Mouse (Mus musculus): ENCODE results near the gene Hmcn2. TPM values are rescaled to one million over a fixed set of nuclear protein-coding genes. Genes with fewer than 3 reads are reported as not detected.

Gene Hmcn2
- polyA plus RNA-seq, 1 experiment from 2014 or later, result 0.73 TPM

GRCm38 (mm10) chr2:31447536-31447935, 133.3 kb downstream of the Hmcn2 start:
- no peak overlapping the region for H3K27ac ChIP-seq (replicated peaks in 1 of 2; ENCODE audit: control insufficient read depth in 1 of 2, insufficient read depth in 1 of 2, low read depth in 2 of 2, low read length in 2 of 2)
- no peak for ATAC-seq (ENCODE audit: insufficient number of reproducible peaks, insufficient read depth, low FRiP score, low read depth)
- no peak overlapping the region for H3K4me3 ChIP-seq (ENCODE audit: control insufficient read depth in 1 of 2, insufficient read depth in 1 of 2, low read depth in 1 of 2, low read length in 2 of 2)
- 69% methylated on average over 2 of the region's 2 CpGs for WGBS
- H3K9me3 ChIP-seq (ENCODE audit: control insufficient read depth, low read length), result no peaks in the 10 kb centered on the region
- peaks cover 23 to 34% of the 10 kb centered on the region in 2 experiments for H3K4me1 ChIP-seq (ENCODE audit: control insufficient read depth in 2 of 2, insufficient read depth in 2 of 2, low read length in 2 of 2)
- no peak overlapping the region for H3K9ac ChIP-seq (ENCODE audit: low read length)
- H3K27me3 ChIP-seq (ENCODE audit: control insufficient read depth, insufficient read depth, low read length), result no peaks in the 10 kb centered on the region
- H3K36me3 ChIP-seq (ENCODE audit: control insufficient read depth, insufficient read depth, low read length), result no peaks in the 10 kb centered on the region
- no peak overlapping the region for H3K4me2 ChIP-seq (ENCODE audit: low read length)

- 0 out of 2 replicates have a peak overlapping the region, but pooled peaks have one; percentile 23 for H3K9ac ChIP-seq (ENCODE audit: low read length)
- H3K4me2 ChIP-seq (ENCODE audit: low read length), result no peak overlapping the region
- peak overlapping the region; percentile 65 to 78 for H3K27ac ChIP-seq (replicated peaks in 1 of 2; ENCODE audit: control insufficient read depth in 1 of 2, insufficient read depth in 1 of 2, low read depth in 2 of 2, low read length in 2 of 2)
- H3K36me3 ChIP-seq (ENCODE audit: control insufficient read depth, insufficient read depth, low read length), result no peaks in the 10 kb centered on the region
- H3K4me1 ChIP-seq (ENCODE audit: control insufficient read depth in 2 of 2, insufficient read depth in 2 of 2, low read length in 2 of 2), result peaks cover 27 to 42% of the 10 kb centered on the region in 2 experiments
- H3K9me3 ChIP-seq (ENCODE audit: control insufficient read depth, low read length), result no peaks in the 10 kb centered on the region
- 51% methylated on average over 3 of the region's 3 CpGs for WGBS
- H3K27me3 ChIP-seq (ENCODE audit: control insufficient read depth, insufficient read depth, low read length), result no peaks in the 10 kb centered on the region
- ATAC-seq (ENCODE audit: insufficient number of reproducible peaks, insufficient read depth, low FRiP score, low read depth), result no peak
- H3K4me3 ChIP-seq (ENCODE audit: control insufficient read depth in 1 of 2, insufficient read depth in 1 of 2, low read depth in 1 of 2, low read length in 2 of 2), result no peak overlapping the region
Observed at GRCm38 (mm10) chr2:31448756-31449440, 134.7 kb downstream of the Hmcn2 start.

DNA sequence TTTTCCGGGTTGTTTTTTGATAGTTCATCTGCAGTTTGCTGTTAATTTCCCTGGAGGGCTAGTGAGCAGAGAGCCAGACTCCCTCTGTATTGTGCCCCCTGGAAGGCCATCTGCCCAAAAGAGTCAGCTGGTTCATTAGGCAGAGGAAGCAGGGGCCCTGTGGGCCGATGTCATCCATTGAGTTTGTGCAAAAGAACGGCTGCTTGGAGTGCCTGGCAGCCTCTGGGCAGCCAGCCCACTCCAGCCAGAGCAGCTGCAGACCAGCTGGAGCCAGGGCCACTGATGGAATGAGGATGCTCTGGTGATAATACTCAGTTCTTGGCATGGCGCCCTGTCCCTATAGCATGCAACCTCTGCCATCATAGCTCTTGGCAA, 135.2 kb downstream of the Hmcn2 start:
- Histone ChIP-seq H3K4me1 (ENCODE audit: control insufficient read depth in 2 of 2, insufficient read depth in 2 of 2, low read length in 2 of 2) (peaks cover 31 to 47% of the 10 kb centered on the region in 2 experiments), H3K4me2 (ENCODE audit: low read length) (no peak overlapping the region), H3K27me3 (ENCODE audit: control insufficient read depth, insufficient read depth, low read length) (no peaks in the 10 kb centered on the region), H3K27ac (replicated peaks in 1 of 2; ENCODE audit: control insufficient read depth in 1 of 2, insufficient read depth in 1 of 2, low read depth in 2 of 2, low read length in 2 of 2) (peak overlapping the region; percentile 65 to 78), H3K9me3 (ENCODE audit: control insufficient read depth, low read length) (no peaks in the 10 kb centered on the region), H3K4me3 (ENCODE audit: control insufficient read depth in 1 of 2, insufficient read depth in 1 of 2, low read depth in 1 of 2, low read length in 2 of 2) (no peak overlapping the region), H3K36me3 (ENCODE audit: control insufficient read depth, insufficient read depth, low read length) (no peaks in the 10 kb centered on the region), H3K9ac (ENCODE audit: low read length) (0 out of 2 replicates have a peak overlapping the region, but pooled peaks have one; percentile 23)
- peak; percentile 73 for ATAC-seq (ENCODE audit: insufficient number of reproducible peaks, insufficient read depth, low FRiP score, low read depth)
- WGBS, result 28% methylated on average over 4 of the region's 4 CpGs

DNA sequence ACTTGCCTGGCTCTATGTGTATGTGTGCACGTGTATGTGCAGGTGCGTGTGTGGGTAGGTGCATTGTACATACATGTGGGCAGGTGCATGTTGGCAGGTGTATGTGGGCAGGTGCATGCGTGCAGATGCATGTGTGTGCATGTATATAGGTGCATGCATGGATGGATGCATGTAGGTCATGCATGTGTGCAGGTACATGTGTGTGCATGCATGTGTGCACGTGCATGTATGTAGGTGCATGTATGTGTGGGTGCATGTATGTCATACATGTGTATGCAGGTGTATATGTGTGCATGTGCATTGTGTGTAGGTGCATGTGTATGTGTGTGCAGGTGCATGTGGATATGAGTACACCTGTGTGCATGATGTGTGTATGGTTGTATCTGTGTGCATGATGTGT, 135.7 kb downstream of the Hmcn2 start:
- Histone ChIP-seq H3K4me1 (ENCODE audit: control insufficient read depth in 2 of 2, insufficient read depth in 2 of 2, low read length in 2 of 2) (peaks cover 36 to 52% of the 10 kb centered on the region in 2 experiments), H3K27ac (replicated peaks in 1 of 2; ENCODE audit: control insufficient read depth in 1 of 2, insufficient read depth in 1 of 2, low read depth in 2 of 2, low read length in 2 of 2) (no peak overlapping the region), H3K36me3 (ENCODE audit: control insufficient read depth, insufficient read depth, low read length) (no peaks in the 10 kb centered on the region), H3K9ac (ENCODE audit: low read length) (no peak overlapping the region), H3K4me3 (ENCODE audit: control insufficient read depth in 1 of 2, insufficient read depth in 1 of 2, low read depth in 1 of 2, low read length in 2 of 2) (no peak overlapping the region), H3K27me3 (ENCODE audit: control insufficient read depth, insufficient read depth, low read length) (no peaks in the 10 kb centered on the region), H3K4me2 (ENCODE audit: low read length) (no peak overlapping the region), H3K9me3 (ENCODE audit: control insufficient read depth, low read length) (no peaks in the 10 kb centered on the region)
- 0 out of 2 replicates have a peak, but pooled peaks have one; percentile 2 for ATAC-seq (ENCODE audit: insufficient number of reproducible peaks, insufficient read depth, low FRiP score, low read depth)
- 84% methylated on average over 4 of the region's 4 CpGs for WGBS

DNA sequence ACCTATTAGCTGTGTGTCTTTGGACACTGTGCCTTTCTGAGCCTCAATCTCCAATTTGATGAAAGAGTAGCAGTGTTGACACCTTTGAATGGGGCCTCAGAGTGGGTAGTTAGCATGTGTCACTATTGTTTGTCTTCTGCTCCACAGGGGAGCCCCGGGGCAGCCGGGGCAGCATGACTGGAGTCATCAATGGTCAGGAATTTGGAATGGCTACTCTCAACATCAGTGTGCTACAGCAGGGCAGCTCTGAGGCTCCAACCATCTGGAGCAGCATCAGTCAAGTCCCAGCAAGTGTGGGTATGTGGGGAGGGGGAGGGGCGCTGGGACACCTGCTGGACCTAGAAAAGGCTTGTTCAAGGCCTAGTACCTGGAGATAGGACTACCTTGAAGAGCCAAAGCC, 136.4 kb downstream of the Hmcn2 start:
- Histone ChIP-seq H3K9me3 (ENCODE audit: control insufficient read depth, low read length) (no peaks in the 10 kb centered on the region), H3K4me3 (ENCODE audit: control insufficient read depth in 1 of 2, insufficient read depth in 1 of 2, low read depth in 1 of 2, low read length in 2 of 2) (no peak overlapping the region), H3K36me3 (ENCODE audit: control insufficient read depth, insufficient read depth, low read length) (no peaks in the 10 kb centered on the region), H3K27ac (replicated peaks in 1 of 2; ENCODE audit: control insufficient read depth in 1 of 2, insufficient read depth in 1 of 2, low read depth in 2 of 2, low read length in 2 of 2) (no peak overlapping the region), H3K9ac (ENCODE audit: low read length) (no peak overlapping the region), H3K27me3 (ENCODE audit: control insufficient read depth, insufficient read depth, low read length) (no peaks in the 10 kb centered on the region), H3K4me1 (ENCODE audit: control insufficient read depth in 2 of 2, insufficient read depth in 2 of 2, low read length in 2 of 2) (peaks cover 43 to 59% of the 10 kb centered on the region in 2 experiments), H3K4me2 (ENCODE audit: low read length) (no peak overlapping the region)
- ATAC-seq (ENCODE audit: insufficient number of reproducible peaks, insufficient read depth, low FRiP score, low read depth), result no peak
- 40% methylated on average over 3 of the region's 3 CpGs for WGBS

DNA sequence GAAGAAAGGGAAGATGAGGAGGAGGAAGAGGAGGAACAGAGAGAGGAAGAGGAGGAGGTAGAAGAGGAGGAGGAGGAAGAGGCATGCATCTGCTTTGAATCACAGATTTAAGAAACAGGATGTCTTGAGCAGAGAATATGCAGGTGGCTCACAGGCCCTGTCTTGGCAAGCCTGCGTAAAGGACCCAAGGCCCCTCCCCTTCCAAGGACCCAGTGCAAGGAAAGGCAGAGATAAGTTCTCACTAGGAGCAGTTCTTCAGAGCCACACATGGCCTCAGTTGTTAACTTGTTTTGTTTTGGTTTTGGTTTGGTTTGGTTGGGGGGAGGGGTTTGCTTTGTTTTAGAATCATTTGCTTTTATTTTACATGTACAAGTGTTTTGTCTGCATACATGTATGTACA, 137.3 kb downstream of the Hmcn2 start:
- 58% methylated on average over 1 of the region's 1 CpGs for WGBS
- Histone ChIP-seq H3K27me3 (ENCODE audit: control insufficient read depth, insufficient read depth, low read length) (no peaks in the 10 kb centered on the region), H3K4me1 (ENCODE audit: control insufficient read depth in 2 of 2, insufficient read depth in 2 of 2, low read length in 2 of 2) (peaks cover 43 to 61% of the 10 kb centered on the region in 2 experiments), H3K36me3 (ENCODE audit: control insufficient read depth, insufficient read depth, low read length) (no peaks in the 10 kb centered on the region), H3K4me2 (ENCODE audit: low read length) (no peak overlapping the region), H3K27ac (replicated peaks in 1 of 2; ENCODE audit: control insufficient read depth in 1 of 2, insufficient read depth in 1 of 2, low read depth in 2 of 2, low read length in 2 of 2) (no peak overlapping the region), H3K9ac (ENCODE audit: low read length) (no peak overlapping the region), H3K9me3 (ENCODE audit: control insufficient read depth, low read length) (no peaks in the 10 kb centered on the region), H3K4me3 (ENCODE audit: control insufficient read depth in 1 of 2, insufficient read depth in 1 of 2, low read depth in 1 of 2, low read length in 2 of 2) (no peak overlapping the region)
- ATAC-seq (ENCODE audit: insufficient number of reproducible peaks, insufficient read depth, low FRiP score, low read depth), result no peak

- no peaks in the 10 kb centered on the region for H3K36me3 ChIP-seq (ENCODE audit: control insufficient read depth, insufficient read depth, low read length)
- 84% methylated on average over 13 of the region's 13 CpGs for WGBS
- peaks cover 8% of the 10 kb centered on the region; the same call in 1 of the 2 replicates for H3K27me3 ChIP-seq (ENCODE audit: control insufficient read depth, insufficient read depth, low read length)
- H3K4me3 ChIP-seq (ENCODE audit: control insufficient read depth in 1 of 2, insufficient read depth in 1 of 2, low read depth in 1 of 2, low read length in 2 of 2), result no peak overlapping the region
- no peak overlapping the region for H3K4me2 ChIP-seq (ENCODE audit: low read length)
- H3K9me3 ChIP-seq (ENCODE audit: control insufficient read depth, low read length), result no peaks in the 10 kb centered on the region
- H3K4me1 ChIP-seq (ENCODE audit: control insufficient read depth in 2 of 2, insufficient read depth in 2 of 2, low read length in 2 of 2), result peaks cover 43 to 61% of the 10 kb centered on the region in 2 experiments
- ATAC-seq (ENCODE audit: insufficient number of reproducible peaks, insufficient read depth, low FRiP score, low read depth), result no peak
- H3K27ac ChIP-seq (replicated peaks in 1 of 2; ENCODE audit: control insufficient read depth in 1 of 2, insufficient read depth in 1 of 2, low read depth in 2 of 2, low read length in 2 of 2), result no peak overlapping the region
- no peak overlapping the region for H3K9ac ChIP-seq (ENCODE audit: low read length)
Observed at GRCm38 (mm10) chr2:31453011-31453410, 138.8 kb downstream of the Hmcn2 start.

Data from heart, embryonic 14.5 days (tissue).